Mouse (Mus musculus) liver, embryonic 11.5 days (tissue): ENCODE measurements around the gene Kbtbd13. TPM values are rescaled to one million over a fixed set of nuclear protein-coding genes. Genes with fewer than 3 reads are reported as not detected.

ENCODE experiments used
- ATAC-seq: fragments of 200-750 bp; cut with Nextera tagmentation; replicated peaks from 2 replicates; pipeline ENCODE4 v1.8.0; 2017; ENCODE audit warnings: moderate number of reproducible peaks, mild to moderate bottlenecking, moderate TSS enrichment, moderate library complexity; ENCODE audit not compliant: low FRiP score
- DNase-seq: peaks from one replicate; pipeline ENCODE4 v3.0.0-alpha.2; 2017; ENCODE audit warnings: low spot score
- H3K27ac ChIP-seq: fragments of 300-500 bp; sonication (generic); 2 replicates; pipeline ENCODE4 v1.5.1; 2014; ENCODE audit warnings: mild to moderate bottlenecking, low read depth, low read length, control low read depth
- H3K27me3 ChIP-seq: fragments of 300-500 bp; sonication (generic); replicated peaks from 2 replicates; pipeline ENCODE4 v1.6.1; 2014; ENCODE audit warnings: low read length, mixed read lengths; ENCODE audit not compliant: control insufficient read depth, insufficient read depth
- H3K36me3 ChIP-seq: fragments of 300-500 bp; sonication (generic); 2 replicates; pipeline ENCODE4 v1.6.1; 2014; ENCODE audit warnings: mild to moderate bottlenecking, low read length, moderate library complexity, mixed read lengths; ENCODE audit not compliant: control insufficient read depth, insufficient read depth
- H3K4me1 ChIP-seq: fragments of 300-500 bp; sonication (generic); replicated peaks from 2 replicates; pipeline ENCODE4 v1.6.1; 2014; ENCODE audit warnings: low read length, mixed read lengths; ENCODE audit not compliant: control insufficient read depth, insufficient read depth
- H3K4me2 ChIP-seq: fragments of 300-500 bp; sonication (generic); 2 replicates; pipeline ENCODE4 v1.6.1; 2014; ENCODE audit warnings: mild to moderate bottlenecking, control low read depth, moderate library complexity
- H3K4me3 ChIP-seq: fragments of 300-500 bp; sonication (generic); 2 replicates; pipeline ENCODE4 v1.5.1; 2014; ENCODE audit warnings: low read depth, low read length, control low read depth
- H3K9ac ChIP-seq: fragments of 300-500 bp; sonication (generic); 2 replicates; pipeline ENCODE4 v1.6.1; 2014; ENCODE audit warnings: low read depth, low read length, control low read depth
- H3K9me3 ChIP-seq: fragments of 300-500 bp; sonication (generic); 2 replicates; pipeline ENCODE4 v1.6.1; 2016; ENCODE audit warnings: low read length, inconsistent platforms, mixed read lengths; ENCODE audit not compliant: control insufficient read depth
- WGBS: fragments of 180-500 bp; shearing (Covaris S2); extraction: QIAGEN DNeasy Blood & Tissue Kit; methylation state at CpG from one replicate; pipeline ENCODE4 v1.1.7; 2014; 5-methylcytosine and 5-hydroxymethylcytosine counted together
- polyA plus RNA-seq: library from polyadenylated mRNA; unstranded; fragments of >200 nt; fragmentation: Nextera tagmentation; extraction: Ambion mirVana; gene quantifications from 2 replicates; pipeline ENCODE4 v1.2.1, GENCODE M21; 2014

Gene Kbtbd13
- polyA plus RNA-seq, 1 experiment from 2014 or later, result 0.43 TPM

DNA sequence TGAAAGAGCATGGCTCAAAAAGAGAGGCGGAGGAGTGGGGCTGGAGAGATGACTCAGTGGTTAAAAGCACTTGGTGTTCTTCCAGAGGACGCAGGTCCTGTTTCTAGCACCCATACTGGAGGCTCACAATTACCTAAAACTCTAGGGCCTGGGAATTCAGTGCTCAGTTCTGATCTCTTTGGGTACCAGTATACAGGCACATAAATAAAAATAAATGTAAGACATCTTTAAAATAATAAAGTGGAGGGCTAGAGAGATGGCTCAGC is 13.7 kb upstream of the Kbtbd13 start:
- WGBS, result 79% methylated on average over 2 of the region's 2 CpGs
- no peak for DNase-seq
- Histone ChIP-seq H3K9ac (no peak overlapping the region), H3K4me3 (no peak overlapping the region), H3K9me3 (no peaks in the 10 kb centered on the region), H3K27ac (no peak overlapping the region), H3K4me1 (no peaks in the 10 kb centered on the region), H3K36me3 (no peaks in the 10 kb centered on the region), H3K27me3 (no peaks in the 10 kb centered on the region), H3K4me2 (no peak overlapping the region)
- ATAC-seq, result no peak

DNA sequence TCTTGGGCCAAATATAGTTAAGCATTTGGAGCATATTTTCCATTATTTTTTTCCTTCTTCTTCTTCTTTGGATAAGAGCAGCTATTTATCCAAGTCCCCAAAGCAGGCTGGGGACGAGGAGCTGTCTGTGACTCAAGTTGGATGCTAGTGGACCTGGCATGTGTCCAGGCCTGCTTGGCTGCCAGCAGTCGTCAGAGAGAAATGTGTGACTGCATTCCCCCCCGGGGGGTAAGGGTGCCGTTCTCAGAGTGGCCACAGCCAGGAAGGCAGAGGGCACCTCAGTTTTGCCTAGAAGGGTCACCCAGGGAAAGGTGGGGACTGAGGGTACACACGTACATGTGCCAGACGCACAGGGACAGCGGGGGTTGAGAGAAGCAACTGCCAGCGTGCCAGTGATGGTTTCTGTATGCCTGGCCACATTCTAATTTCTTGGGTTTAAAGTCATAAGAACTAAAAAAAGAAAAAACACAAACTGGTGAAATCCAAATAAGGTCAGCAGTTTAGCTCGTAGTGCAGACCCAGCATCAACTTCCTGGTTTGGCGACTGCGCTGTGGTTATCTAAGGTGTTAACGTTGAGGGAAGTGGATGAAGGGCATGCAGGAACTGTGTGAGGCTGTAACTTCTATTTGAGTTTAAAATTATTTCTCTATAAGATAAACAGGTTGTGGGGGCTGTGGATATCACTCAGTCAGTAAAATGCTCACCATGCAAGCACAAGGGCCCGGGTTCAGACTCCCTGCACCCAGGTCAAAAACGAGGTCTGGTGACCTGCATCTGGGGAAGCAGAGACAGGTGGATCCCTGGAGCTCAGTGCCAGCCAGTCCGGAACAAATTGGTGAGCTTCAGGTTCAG is 13.1 kb upstream of the Kbtbd13 start:
- ATAC-seq (no peak), DNase-seq (no peak)
- no peaks in the 10 kb centered on the region for H3K27me3 ChIP-seq
- no peak overlapping the region for H3K27ac ChIP-seq
- no peak overlapping the region for H3K4me3 ChIP-seq
- 68% methylated on average over 15 of the region's 15 CpGs for WGBS
- H3K4me2 ChIP-seq, result no peak overlapping the region
- H3K36me3 ChIP-seq, result no peaks in the 10 kb centered on the region
- no peak overlapping the region for H3K9ac ChIP-seq
- no peaks in the 10 kb centered on the region for H3K4me1 ChIP-seq
- H3K9me3 ChIP-seq, result no peaks in the 10 kb centered on the region

DNA sequence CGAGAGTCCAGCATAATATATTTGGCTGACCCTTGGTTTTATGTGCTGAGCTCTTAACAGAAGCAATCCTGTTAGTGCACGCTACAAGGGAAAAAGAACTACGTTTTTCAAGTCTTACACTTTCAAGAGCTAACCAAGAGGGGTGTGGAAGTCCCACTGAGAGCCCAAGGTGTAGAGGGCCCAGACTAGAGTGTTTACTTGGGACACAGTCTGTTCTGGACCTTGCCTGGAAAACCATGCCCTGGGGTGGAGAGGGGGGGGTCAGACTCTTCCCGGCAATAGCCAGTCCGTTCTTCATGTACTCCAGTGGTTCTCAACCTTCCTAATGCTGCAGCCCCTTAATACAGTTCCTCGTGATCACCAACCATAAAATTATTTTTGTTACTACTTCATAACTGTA is 8.5 kb upstream of the Kbtbd13 start:
- H3K9me3 ChIP-seq, result no peaks in the 10 kb centered on the region
- no peak overlapping the region for H3K9ac ChIP-seq
- WGBS, result 87% methylated on average over 6 of the region's 6 CpGs
- ATAC-seq (no peak), DNase-seq (no peak)
- H3K36me3 ChIP-seq, result no peaks in the 10 kb centered on the region
- no peak overlapping the region for H3K4me2 ChIP-seq
- no peak overlapping the region for H3K4me3 ChIP-seq
- H3K4me1 ChIP-seq, result peaks cover 3% of the 10 kb centered on the region; the same call in 1 of the 2 replicates
- H3K27ac ChIP-seq, result no peak overlapping the region
- H3K27me3 ChIP-seq, result no peaks in the 10 kb centered on the region

DNA sequence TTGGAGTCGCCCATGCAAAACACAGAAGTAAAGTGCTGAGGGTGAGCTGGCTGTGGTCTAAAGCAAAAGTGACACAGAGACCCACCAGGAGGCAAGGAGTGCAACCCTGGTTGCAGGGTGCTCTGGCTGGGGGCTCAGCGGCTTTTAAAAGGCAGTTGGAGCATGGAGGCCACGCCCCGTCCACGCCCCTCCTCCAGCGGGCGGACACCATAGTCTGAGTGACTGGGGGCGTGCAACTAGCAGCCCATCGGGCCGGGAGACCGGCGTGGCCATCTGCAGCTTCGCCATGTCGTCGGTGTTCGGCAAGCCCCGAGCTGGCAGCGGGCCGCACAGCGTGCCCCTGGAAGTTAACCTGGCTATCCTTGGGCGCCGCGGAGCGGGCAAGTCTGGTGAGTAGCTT is 6.8 kb upstream of the Kbtbd13 start, which contains the start of gene Rasl12:
Gene Rasl12 (plus strand): TSS at position 228 of the 400 bp plus-strand sequence.
- Histone ChIP-seq H3K4me1 (peaks cover 3% of the 10 kb centered on the region; the same call in 1 of the 2 replicates), H3K36me3 (no peaks in the 10 kb centered on the region), H3K27me3 (peaks cover 5% of the 10 kb centered on the region; the same call in 1 of the 2 replicates), H3K4me2 (peak within 1 kb of the TSS; percentile 77), H3K4me3 (peak within 1 kb of the TSS; percentile 47), H3K9me3 (no peaks in the 10 kb centered on the region), H3K9ac (peak within 1 kb of the TSS; percentile 32; the same call in 1 of the 2 replicates), H3K27ac (no peak within 1 kb of the TSS)
- WGBS, result under 1% methylated on average over 24 of the region's 24 CpGs
- ATAC-seq (peak; percentile 72; the same call in 1 of the 2 replicates), DNase-seq (peak; percentile 77)

DNA sequence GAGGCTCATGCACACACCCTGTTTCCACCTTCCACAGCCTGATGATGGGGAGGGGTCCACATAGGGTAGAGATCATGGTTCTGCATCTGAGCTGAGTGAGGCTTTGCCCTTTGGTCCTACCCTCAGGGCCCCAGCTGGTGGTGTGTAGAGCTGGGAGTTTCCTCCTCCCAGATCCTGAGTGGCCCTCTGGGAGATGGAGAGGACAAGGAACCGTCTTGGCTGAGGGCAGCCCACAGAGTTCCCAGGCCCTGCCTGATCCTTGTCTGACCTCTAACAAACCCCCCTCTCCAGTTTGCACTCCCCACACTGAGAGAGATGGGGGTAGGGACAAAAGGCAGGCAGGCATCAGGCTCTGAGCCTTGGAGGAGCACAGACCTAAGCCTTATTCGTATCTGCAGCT is 2.9 kb upstream of the Kbtbd13 start:
- H3K9ac ChIP-seq, result no peak overlapping the region
- no peaks in the 10 kb centered on the region for H3K9me3 ChIP-seq
- H3K4me3 ChIP-seq, result no peak overlapping the region
- no peak for DNase-seq
- no peak for ATAC-seq
- peaks cover 3% of the 10 kb centered on the region; the same call in 1 of the 2 replicates for H3K4me1 ChIP-seq
- no peaks in the 10 kb centered on the region for H3K36me3 ChIP-seq
- peaks cover 43% of the 10 kb centered on the region for H3K27me3 ChIP-seq
- H3K4me2 ChIP-seq, result no peak overlapping the region
- no peak overlapping the region for H3K27ac ChIP-seq
- WGBS, result 69% methylated on average over 2 of the region's 2 CpGs

- Histone ChIP-seq H3K27ac (no peak overlapping the region), H3K27me3 (peaks cover 50% of the 10 kb centered on the region), H3K9me3 (no peaks in the 10 kb centered on the region), H3K36me3 (no peaks in the 10 kb centered on the region), H3K4me1 (peaks cover 2% of the 10 kb centered on the region; the same call in 1 of the 2 replicates), H3K9ac (no peak overlapping the region), H3K4me2 (no peak overlapping the region), H3K4me3 (no peak overlapping the region)
- DNase-seq (no peak), ATAC-seq (no peak)
- 50% methylated on average over 2 of the region's 2 CpGs for whole genome bisulfite sequencing
Measured at GRCm38 (mm10) chr9:65393606-65394005, 2.2 kb upstream of the Kbtbd13 start.

DNA sequence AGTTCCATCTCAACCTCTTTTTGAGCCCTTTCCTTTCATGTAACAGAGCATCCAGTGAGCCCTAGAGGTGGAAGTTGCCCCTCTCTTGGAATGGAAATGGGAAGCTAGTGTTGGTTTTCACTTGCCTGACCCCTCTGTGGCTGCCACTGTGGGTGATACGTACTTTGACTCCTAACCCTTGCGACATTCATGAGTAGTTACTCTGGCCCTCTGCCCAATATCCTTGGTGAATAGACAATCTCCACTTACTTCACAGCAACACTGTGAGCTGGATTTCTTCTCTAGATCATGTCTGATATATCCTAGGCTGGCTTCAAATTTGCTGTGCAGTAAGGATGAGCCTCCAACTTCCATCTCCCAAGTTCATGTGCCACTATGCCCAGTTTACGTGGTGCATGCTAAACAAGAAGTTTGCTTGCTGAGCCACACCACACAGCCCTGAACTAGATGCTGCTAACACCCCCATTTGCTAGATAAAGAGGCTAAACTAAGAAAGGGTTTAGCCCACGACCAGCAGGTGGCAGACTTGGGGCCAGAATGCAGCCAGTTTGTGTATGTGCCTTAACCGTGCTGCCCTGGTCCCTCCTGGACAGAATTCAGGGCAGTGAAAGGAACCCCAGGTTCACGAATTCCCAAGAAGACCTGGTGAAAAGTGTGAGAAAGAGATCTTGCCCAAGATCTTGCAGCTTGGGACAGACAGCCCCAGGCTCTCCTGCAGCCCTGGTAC is 1.3 kb upstream of the Kbtbd13 start:
- Histone ChIP-seq H3K27ac (no peak overlapping the region), H3K4me2 (no peak overlapping the region), H3K9ac (no peak overlapping the region), H3K4me1 (no peaks in the 10 kb centered on the region), H3K4me3 (no peak overlapping the region), H3K9me3 (no peaks in the 10 kb centered on the region), H3K27me3 (peaks cover 50% of the 10 kb centered on the region), H3K36me3 (no peaks in the 10 kb centered on the region)
- DNase-seq (peak; percentile 58), ATAC-seq (no peak)
- WGBS, result 28% methylated on average over 6 of the region's 6 CpGs

DNA sequence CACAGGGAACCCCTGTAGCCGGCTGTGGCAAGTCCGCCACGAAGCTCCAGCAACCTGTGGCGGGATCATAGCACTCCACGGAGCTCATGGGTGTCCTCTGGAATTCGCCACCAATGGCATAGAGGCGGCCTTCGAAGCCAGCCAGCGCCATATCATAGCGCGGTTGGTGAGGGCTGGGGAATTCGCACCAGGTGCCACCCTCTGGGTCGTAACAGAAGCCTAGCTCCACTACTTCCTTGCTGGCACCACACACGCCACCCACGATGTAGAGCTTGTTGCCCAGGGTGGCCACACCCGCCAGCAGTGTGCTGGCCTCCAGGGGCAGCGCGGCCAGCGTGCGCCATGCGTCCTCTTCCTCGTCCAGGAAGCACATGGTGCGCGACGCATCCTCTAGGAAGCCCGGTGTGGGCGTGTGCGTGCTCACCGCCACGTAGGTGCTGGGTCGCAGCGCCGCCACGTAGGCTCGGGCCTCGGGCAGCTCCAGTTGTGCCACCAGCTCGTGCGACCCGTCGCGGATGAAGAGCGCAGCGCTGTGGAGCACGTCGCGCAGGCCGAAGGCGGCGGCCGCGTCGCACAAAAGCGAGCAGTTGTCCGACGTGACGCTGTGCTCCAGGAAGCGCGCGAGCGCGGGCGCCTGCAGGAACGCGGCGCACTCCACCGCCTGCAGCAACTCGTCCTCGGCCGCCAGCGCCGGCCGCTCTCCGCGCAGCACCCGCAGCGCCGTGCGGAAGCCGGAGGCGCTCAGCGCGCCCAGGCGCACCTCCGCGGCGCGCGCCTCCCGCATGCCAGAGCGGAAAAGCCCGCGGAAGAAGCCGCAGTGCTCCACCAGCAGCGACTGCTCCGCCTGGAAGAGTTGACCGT is 470 bp downstream of the Kbtbd13 start:
- H3K4me1 ChIP-seq, result no peaks in the 10 kb centered on the region
- no peak for ATAC-seq
- H3K9ac ChIP-seq, result no peak overlapping the region; the same call in 1 of the 2 replicates
- H3K4me2 ChIP-seq, result peak overlapping the region; percentile 57
- 14% methylated on average over 96 of the region's 96 CpGs for WGBS
- H3K27me3 ChIP-seq, result peaks cover 50% of the 10 kb centered on the region
- no peaks in the 10 kb centered on the region for H3K9me3 ChIP-seq
- DNase-seq, result peak; percentile 40
- peak overlapping the region; percentile 44 for H3K4me3 ChIP-seq
- no peaks in the 10 kb centered on the region for H3K36me3 ChIP-seq
- H3K27ac ChIP-seq, result no peak overlapping the region
